Comparison of ENCODE assay signal across 18 mouse cellular contexts in genomic region chr3:61583669-61584068, GRCm38 (mm10).
DNase-seq lines count a peak whose midpoint lies in the region; ATAC-seq lines count a peak whose summit lies in the region.
"Had no signal": no experiment of that assay in that cellular context is flagged by ENCODE, and none has a peak within 500 bp of the region (broad histone marks: within the 10 kb centered on the region; RNA-seq: fewer than 3 reads in every experiment).

No protein-coding gene starts in this region.

- no peak overlapping the region for H3K4me3 ChIP-seq in forebrain, embryonic 15.5 days
- no peak overlapping the region for H3K4me3 ChIP-seq in forebrain, embryonic 10.5 days
- H3K4me3 ChIP-seq in forebrain, embryonic 16.5 days (replicated peaks; ENCODE audit: low read length) = no peak overlapping the region
- no peak overlapping the region for H3K4me3 ChIP-seq in heart, embryonic 10.5 days
- H3K4me3 ChIP-seq: heart, embryonic 13.5 days; hindbrain, embryonic 15.5 days had no signal

- H3K27ac ChIP-seq in forebrain, embryonic 15.5 days (replicated peaks) = no peak overlapping the region
- no peak overlapping the region for H3K27ac ChIP-seq in forebrain, embryonic 10.5 days
- H3K27ac ChIP-seq in forebrain, embryonic 16.5 days (ENCODE audit: low read length) = no peak overlapping the region
- H3K27ac ChIP-seq in heart, embryonic 10.5 days = no peak overlapping the region
- H3K27ac ChIP-seq: heart, embryonic 13.5 days; hindbrain, embryonic 15.5 days had no signal

- no peak overlapping the region for H3K4me2 ChIP-seq in forebrain, embryonic 15.5 days (replicated peaks)
- no peak overlapping the region for H3K4me2 ChIP-seq in forebrain, embryonic 16.5 days (ENCODE audit: low read length)
- H3K4me2 ChIP-seq: heart, embryonic 13.5 days; hindbrain, embryonic 15.5 days had no signal

- peaks cover 4% of the 10 kb centered on the region; the same call in 1 of the 2 replicates for H3K4me1 ChIP-seq in forebrain, embryonic 15.5 days
- no peaks in the 10 kb centered on the region for H3K4me1 ChIP-seq in forebrain, embryonic 10.5 days
- H3K4me1 ChIP-seq in forebrain, embryonic 16.5 days (replicated peaks; ENCODE audit: control insufficient read depth, insufficient read depth, low read length) = 0 out of 2 replicates have a peak, but pooled peaks cover 5% of the 10 kb centered on the region
- H3K4me1 ChIP-seq in heart, embryonic 10.5 days = no peaks in the 10 kb centered on the region
- H3K4me1 ChIP-seq: heart, embryonic 13.5 days; hindbrain, embryonic 15.5 days had no signal

- WGBS in forebrain, embryonic 15.5 days = 34% methylated on average over 1 of the region's 1 CpGs
- 81% methylated on average over 1 of the region's 1 CpGs for WGBS in forebrain, embryonic 10.5 days
- 42% methylated on average over 1 of the region's 1 CpGs for WGBS in forebrain, embryonic 16.5 days
- WGBS in heart, embryonic 10.5 days = 67% methylated on average over 1 of the region's 1 CpGs

- H3K9ac ChIP-seq in forebrain, embryonic 15.5 days (replicated peaks) = no peak overlapping the region
- no peak overlapping the region for H3K9ac ChIP-seq in forebrain, embryonic 16.5 days (replicated peaks; ENCODE audit: low read depth, low read length)
- H3K9ac ChIP-seq: heart, embryonic 13.5 days; hindbrain, embryonic 15.5 days had no signal

- H3K9me3 ChIP-seq in forebrain, embryonic 15.5 days = no peaks in the 10 kb centered on the region
- no peaks in the 10 kb centered on the region for H3K9me3 ChIP-seq in forebrain, embryonic 10.5 days
- H3K9me3 ChIP-seq in forebrain, embryonic 16.5 days (ENCODE audit: control insufficient read depth, low read length) = no peaks in the 10 kb centered on the region
- no peaks in the 10 kb centered on the region for H3K9me3 ChIP-seq in heart, embryonic 10.5 days
- H3K9me3 ChIP-seq: heart, embryonic 13.5 days; hindbrain, embryonic 15.5 days had no signal

- no peaks in the 10 kb centered on the region for H3K27me3 ChIP-seq in forebrain, embryonic 15.5 days
- no peaks in the 10 kb centered on the region for H3K27me3 ChIP-seq in forebrain, embryonic 10.5 days (ENCODE audit: poor library complexity, severe bottlenecking)
- H3K27me3 ChIP-seq in forebrain, embryonic 16.5 days (replicated peaks; ENCODE audit: control insufficient read depth, insufficient read depth, low read length) = no peaks in the 10 kb centered on the region
- H3K27me3 ChIP-seq in heart, embryonic 10.5 days (ENCODE audit: insufficient read depth, poor library complexity, severe bottlenecking) = no peaks in the 10 kb centered on the region
- H3K27me3 ChIP-seq: heart, embryonic 13.5 days; hindbrain, embryonic 15.5 days had no signal

- 0 out of 2 replicates have a peak, but pooled peaks have one; percentile 61 for ATAC-seq in forebrain, embryonic 15.5 days (replicated peaks)
- ATAC-seq in forebrain, embryonic 16.5 days = peak; percentile 57; the same call in 1 of the 2 replicates
- ATAC-seq: CD4-positive, CD25-positive, alpha-beta regulatory T cell, adult 4 months; intestine, postnatal 0 days had no signal

- DNase-seq in forebrain, embryonic 10.5 days (ENCODE audit: extremely low spot score, low spot score) = no peak
- peak; percentile 3 to 5 for DNase-seq in layer of hippocampus, postnatal 36 days
- DNase-seq in layer of hippocampus, postnatal 10 days (ENCODE audit: low spot score in 2 of 2) = no peak
- no peak for DNase-seq in heart, embryonic 10.5 days (ENCODE audit: low spot score)
- DNase-seq: adrenal gland, adult 2 months; adrenal gland, postnatal 14 days; cerebellum, adult 18-20 months; cerebellum, adult 9-10 months; gastrocnemius, postnatal 25 days; heart, adult 18-20 months; heart, postnatal 14 days; heart, postnatal 4 days had no signal

- no peaks in the 10 kb centered on the region for H3K36me3 ChIP-seq in forebrain, embryonic 15.5 days
- H3K36me3 ChIP-seq in forebrain, embryonic 10.5 days (replicated peaks) = no peaks in the 10 kb centered on the region
- no peaks in the 10 kb centered on the region for H3K36me3 ChIP-seq in forebrain, embryonic 16.5 days (ENCODE audit: control insufficient read depth, insufficient read depth)
- H3K36me3 ChIP-seq in heart, embryonic 10.5 days = no peaks in the 10 kb centered on the region
- H3K36me3 ChIP-seq: heart, embryonic 13.5 days; hindbrain, embryonic 15.5 days had no signal

Comparison
In these comparisons a context has a peak if more than half of its experiments do, and no peak if none do; other contexts are left out.
1. DNase-seq: peak in layer of hippocampus, postnatal 36 days (2 of 2); none in forebrain, embryonic 10.5 days (single experiment), layer of hippocampus, postnatal 10 days (0 of 2) and heart, embryonic 10.5 days (single experiment).